Mouse (Mus musculus) embryonic fibroblast, embryonic 13.5 days (primary cell): ENCODE data around the gene Ric8a. TPM values are rescaled to one million over a fixed set of nuclear protein-coding genes. Genes with fewer than 3 reads are reported as not detected.

Experiments
- H3K27ac ChIP-seq: 2 replicates; pipeline ENCODE4 v1.5.1; 2012; ENCODE audit warnings: low read length, control low read depth, inconsistent platforms; ENCODE audit not compliant: insufficient read depth
- H3K4me1 ChIP-seq: 2 replicates; pipeline ENCODE4 v1.6.1; 2011; ENCODE audit warnings: low read length; ENCODE audit not compliant: control insufficient read depth, insufficient read depth
- H3K4me3 ChIP-seq: 2 replicates; pipeline ENCODE4 v1.5.1; 2011; ENCODE audit warnings: mild to moderate bottlenecking, control low read depth, low read length; ENCODE audit not compliant: insufficient read depth
- CTCF ChIP-seq: IDR thresholded peaks from 2 replicates; pipeline ENCODE4 v1.5.1; 2011; ENCODE audit warnings: mild to moderate bottlenecking, control low read depth, low read length, moderate library complexity, borderline replicate concordance; ENCODE audit not compliant: insufficient read depth
- POLR2A ChIP-seq: IDR thresholded peaks from 2 replicates; pipeline ENCODE4 v1.6.1; 2011; ENCODE audit warnings: low read depth, mild to moderate bottlenecking, control low read depth, low read length, moderate library complexity
- polyA plus RNA-seq: library from polyadenylated mRNA; stranded (reverse); fragments of >200 nt; gene quantifications from 2 replicates; pipeline ENCODE4 v1.2.4, GENCODE M21; 2011; ENCODE audit warnings: low read depth; ENCODE audit not compliant: missing spikeins, insufficient read length

Gene Ric8a
- polyA plus RNA-seq, 1 experiment = 53.4 TPM

- TF ChIP-seq CTCF = peak; percentile 85
- no peak for TF ChIP-seq POLR2A
- Histone ChIP-seq H3K4me1 (no peaks in the 10 kb centered on the region), H3K27ac (no peak overlapping the region), H3K4me3 (no peak overlapping the region)
Observed at GRCm38 (mm10) chr7:140903212-140903611, 46.5 kb downstream of the Ric8a start.

- no peaks in the 10 kb centered on the region for H3K4me1 ChIP-seq
Observed at GRCm38 (mm10) chr7:140905642-140906081, 48.9 kb downstream of the Ric8a start.

GRCm38 (mm10) chr7:140907131-140907530, 50.4 kb downstream of the Ric8a start:
- Histone ChIP-seq H3K27ac (no peak overlapping the region), H3K4me3 (no peak overlapping the region), H3K4me1 (no peaks in the 10 kb centered on the region)
- TF ChIP-seq POLR2A (no peak), CTCF (no peak)

More at GRCm38 (mm10) chr7:140905642-140906081, 48.9 kb downstream of the Ric8a start:
- Histone ChIP-seq H3K4me3 (no peak overlapping the region), H3K27ac (no peak overlapping the region)
- TF ChIP-seq CTCF = no peak

GRCm38 (mm10) chr7:140907697-140908096, 50.9 kb downstream of the Ric8a start:
- TF ChIP-seq POLR2A (no peak), CTCF (no peak)
- no peak overlapping the region for H3K4me3 ChIP-seq
- no peak overlapping the region for H3K27ac ChIP-seq
- H3K4me1 ChIP-seq = no peaks in the 10 kb centered on the region

GRCm38 (mm10) chr7:140908181-140908580, 51.4 kb downstream of the Ric8a start:
- H3K4me3 ChIP-seq = no peak overlapping the region
- no peak overlapping the region for H3K27ac ChIP-seq
- no peak for TF ChIP-seq POLR2A
- no peak for TF ChIP-seq CTCF
- H3K4me1 ChIP-seq = no peaks in the 10 kb centered on the region

GRCm38 (mm10) chr7:140908634-140909107, 51.9 kb downstream of the Ric8a start:
- no peak overlapping the region for H3K27ac ChIP-seq

GRCm38 (mm10) chr7:140912293-140912692, 55.5 kb downstream of the Ric8a start:
- Histone ChIP-seq H3K4me3 (no peak overlapping the region), H3K27ac (no peak overlapping the region), H3K4me1 (no peaks in the 10 kb centered on the region)
- TF ChIP-seq CTCF = no peak
- TF ChIP-seq POLR2A = no peak

More at GRCm38 (mm10) chr7:140908634-140909107, 51.9 kb downstream of the Ric8a start:
- peak overlapping the region; percentile 33 for H3K4me3 ChIP-seq
- peak; percentile 79 for TF ChIP-seq CTCF
- no peak for TF ChIP-seq POLR2A
- H3K4me1 ChIP-seq = no peaks in the 10 kb centered on the region

GRCm38 (mm10) chr7:140912846-140913482, 56.2 kb downstream of the Ric8a start:
- H3K27ac ChIP-seq = no peak overlapping the region
- no peaks in the 10 kb centered on the region for H3K4me1 ChIP-seq
- TF ChIP-seq CTCF (no peak), POLR2A (no peak)
- no peak overlapping the region for H3K4me3 ChIP-seq

Other genes with a start within 250 kb of the Ric8a start
- not detected in 2 replicates for gene Olfr61, start 228.0 kb upstream of the Ric8a start, polyA plus RNA-seq
- gene Olfr53, start 210.5 kb upstream of the Ric8a start, polyA plus RNA-seq = not detected in 2 replicates
- not detected in 2 replicates for gene Olfr539, start 197.0 kb upstream of the Ric8a start, polyA plus RNA-seq
- gene Olfr45, start 175.0 kb upstream of the Ric8a start, polyA plus RNA-seq = not detected in 2 replicates
- gene Olfr541, start 159.7 kb upstream of the Ric8a start, polyA plus RNA-seq = not detected in 2 replicates
- not detected in 2 replicates for gene Cyp2e1, start 93.2 kb upstream of the Ric8a start, polyA plus RNA-seq
- not detected in 2 replicates for gene Syce1, start 69.1 kb upstream of the Ric8a start, polyA plus RNA-seq
- gene Zfp941, start 34.8 kb upstream of the Ric8a start, polyA plus RNA-seq = 2.2 and 3.5 TPM in 2 replicates
- not detected in 2 replicates for gene Urah, start 21.9 kb upstream of the Ric8a start, polyA plus RNA-seq
- gene Scgb1c1, start 11.4 kb upstream of the Ric8a start, polyA plus RNA-seq = not detected in 2 replicates
- not detected in 2 replicates for gene Odf3, start 9.2 kb upstream of the Ric8a start, polyA plus RNA-seq
- not detected in 2 replicates for gene Gm45785, start 626 bp upstream of the Ric8a start, polyA plus RNA-seq
- 29.9 and 35.7 TPM in 2 replicates for gene Bet1l, start 620 bp downstream of the Ric8a start, polyA plus RNA-seq
- gene Psmd13, start 25.0 kb downstream of the Ric8a start, polyA plus RNA-seq = 206 and 213 TPM in 2 replicates
- 7.6 and 8.2 TPM in 2 replicates for gene Sirt3, start 25.4 kb downstream of the Ric8a start, polyA plus RNA-seq
- gene Cox8b, start 43.5 kb downstream of the Ric8a start, polyA plus RNA-seq = not detected in 2 replicates
- gene Nlrp6, start 63.9 kb downstream of the Ric8a start, polyA plus RNA-seq = not detected in 2 replicates
- 14.3 and 19.1 TPM in 2 replicates for gene Pgghg, start 84.4 kb downstream of the Ric8a start, polyA plus RNA-seq
- gene Ifitm5, start 93.3 kb downstream of the Ric8a start, polyA plus RNA-seq = 3.0 TPM in 1 of 2 replicates, not detected in the other
- not detected in 2 replicates for gene Gm45717, start 99.0 kb downstream of the Ric8a start, polyA plus RNA-seq
- gene Ifitm2, start 99.0 kb downstream of the Ric8a start, polyA plus RNA-seq = 771 and 857 TPM in 2 replicates
- 5.1 and 16.5 TPM in 2 replicates for gene Ifitm1, start 110.3 kb downstream of the Ric8a start, polyA plus RNA-seq
- gene Ifitm3, start 153.8 kb downstream of the Ric8a start, polyA plus RNA-seq = 1,040 and 1,188 TPM in 2 replicates
- gene Ifitm6, start 161.0 kb downstream of the Ric8a start, polyA plus RNA-seq = not detected in 2 replicates
- gene Gm17387, start 172.2 kb downstream of the Ric8a start, polyA plus RNA-seq = not detected in 2 replicates
- gene B4galnt4, start 204.1 kb downstream of the Ric8a start, polyA plus RNA-seq = 0.53 and 1.6 TPM in 2 replicates
- not detected in 2 replicates for gene Pkp3, start 221.3 kb downstream of the Ric8a start, polyA plus RNA-seq
- gene Sigirr, start 243.6 kb downstream of the Ric8a start, polyA plus RNA-seq = not detected in 2 replicates